Mouse (Mus musculus): Measurements from ENCODE around the gene Mpdu1. TPM values are rescaled to one million over a fixed set of nuclear protein-coding genes. Genes with fewer than 3 reads are reported as not detected.

Mpdu1 gene
- polyA plus RNA-seq, 1 experiment from 2014 or later, result 108 TPM

DNA sequence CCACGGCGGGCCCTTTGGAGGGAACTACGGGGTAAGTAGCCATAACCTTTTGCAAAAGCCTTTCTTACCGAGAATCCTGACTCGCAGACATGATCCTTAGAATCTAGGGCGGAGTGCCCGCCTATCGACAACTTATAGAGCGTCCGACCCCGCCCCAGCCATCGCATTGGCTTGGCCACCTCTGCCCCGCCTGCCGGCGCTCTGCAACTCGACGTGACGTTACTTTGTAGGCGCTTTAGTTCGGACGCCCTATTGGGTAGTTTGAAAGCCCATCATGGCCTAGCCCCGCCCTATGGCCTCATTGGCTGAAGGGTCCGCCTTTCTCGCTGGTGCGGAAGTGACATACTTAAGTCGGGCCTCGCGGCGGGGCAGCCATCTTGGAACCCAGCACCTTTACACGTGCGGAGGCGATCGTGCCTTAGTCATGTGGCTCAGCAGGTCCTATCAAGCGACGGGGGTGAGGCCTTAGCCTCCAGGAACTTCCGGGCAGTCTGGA lies 9.8 kb upstream of the Mpdu1 start, which contains the start of gene Eif4a1:
Gene Eif4a1, minus strand, starts transcription at position 213 of the 496 bp plus-strand sequence.
- Histone ChIP-seq H3K4me3 (peak within 1 kb of the TSS; percentile 85), H3K4me1 (replicated peaks) (peaks cover 29% of the 10 kb centered on the region), H3K9me3 (no peaks in the 10 kb centered on the region), H3K9ac (peak within 1 kb of the TSS; percentile 82), H3K4me2 (peak within 1 kb of the TSS; percentile 74), H3K36me3 (peaks cover 70% of the 10 kb centered on the region), H3K27me3 (no peaks in the 10 kb centered on the region), H3K27ac (replicated peaks) (peak within 1 kb of the TSS; percentile 94)
- ATAC-seq (ENCODE audit: low FRiP score, low read depth), result peak; percentile 98
- WGBS, result 0% methylated on average over 36 of the region's 36 CpGs

DNA sequence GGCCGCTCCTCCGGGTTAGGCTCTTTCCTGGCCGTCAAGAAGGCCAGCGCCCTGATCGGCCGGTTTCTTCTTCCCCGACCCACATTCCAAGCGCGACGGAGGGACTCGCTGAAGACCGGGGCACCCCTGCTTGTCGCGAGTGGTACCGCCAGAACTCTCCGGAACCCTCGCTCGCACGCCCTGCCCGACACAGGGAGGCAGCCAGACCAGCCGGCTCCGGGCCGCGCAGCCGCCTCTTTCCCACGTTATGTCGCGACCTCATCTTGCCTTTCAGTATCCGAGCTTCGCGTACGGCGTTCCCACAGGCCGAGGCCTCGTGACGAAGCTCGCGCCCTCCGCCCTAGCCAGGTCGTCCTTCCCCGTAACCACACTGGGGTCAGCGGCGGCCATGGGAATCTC lies 9.3 kb upstream of the Mpdu1 start:
- Histone ChIP-seq H3K27ac (replicated peaks) (peak overlapping the region; percentile 94), H3K27me3 (no peaks in the 10 kb centered on the region), H3K4me2 (peak overlapping the region; percentile 74), H3K4me1 (replicated peaks) (peaks cover 29% of the 10 kb centered on the region), H3K4me3 (peak overlapping the region; percentile 85), H3K9me3 (no peaks in the 10 kb centered on the region), H3K9ac (peak overlapping the region; percentile 82), H3K36me3 (peaks cover 67% of the 10 kb centered on the region)
- peak; percentile 7; the same call in 1 of the 2 replicates for ATAC-seq (ENCODE audit: low FRiP score, low read depth)
- WGBS, result 0% methylated on average over 41 of the region's 43 CpGs

DNA sequence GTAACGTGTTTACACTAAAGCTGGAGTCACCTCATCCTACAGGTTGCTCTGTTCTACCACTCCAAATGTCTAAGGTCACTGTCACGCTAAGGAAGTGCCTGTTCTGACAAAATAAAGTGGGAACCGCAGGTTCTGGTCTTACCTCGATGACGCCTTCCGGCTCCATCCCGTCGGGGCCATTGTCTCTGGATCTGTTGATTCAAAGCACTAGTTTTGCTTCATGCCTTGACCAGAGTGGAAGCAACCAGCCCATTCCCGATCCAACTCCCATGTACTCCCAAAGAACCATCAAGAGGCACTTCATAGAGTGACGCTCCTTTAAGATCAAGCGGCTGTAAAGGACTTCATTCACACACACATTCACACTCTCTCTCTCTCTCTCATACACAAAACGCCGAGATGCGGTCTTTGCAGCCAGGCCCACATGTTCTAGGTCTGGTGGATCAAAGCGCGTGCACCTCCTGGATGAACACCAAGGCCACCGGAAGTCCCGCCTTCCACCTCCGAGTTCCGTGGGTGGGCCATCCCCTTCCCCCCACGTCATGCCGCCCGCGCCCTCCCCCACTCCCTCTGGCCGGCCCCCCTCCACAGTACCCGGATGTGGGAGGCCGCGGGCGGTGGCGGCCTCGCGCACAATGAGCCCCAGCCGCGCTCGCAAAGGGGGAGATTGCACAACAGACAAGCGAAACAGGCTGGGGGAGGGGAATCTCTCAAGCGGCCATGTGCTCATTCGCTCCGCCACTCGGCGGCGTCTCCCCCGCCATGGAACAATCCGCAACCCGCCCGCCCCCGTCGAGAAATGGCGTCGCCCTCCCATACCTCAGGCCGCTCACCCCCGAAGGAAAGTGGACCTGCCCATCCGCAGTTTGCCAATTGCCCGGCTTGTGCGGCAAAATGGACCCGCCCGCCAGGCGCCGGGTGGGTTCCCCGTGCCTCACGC lies 8.6 kb upstream of the Mpdu1 start:
- under 1% methylated on average over 54 of the region's 61 CpGs for WGBS
- Histone ChIP-seq H3K27me3 (no peaks in the 10 kb centered on the region), H3K9me3 (no peaks in the 10 kb centered on the region), H3K36me3 (peaks cover 68% of the 10 kb centered on the region), H3K4me2 (peak overlapping the region; percentile 74), H3K4me1 (replicated peaks) (peaks cover 29% of the 10 kb centered on the region), H3K9ac (peak overlapping the region; percentile 82), H3K27ac (replicated peaks) (peak overlapping the region; percentile 94), H3K4me3 (peak overlapping the region; percentile 85)
- ATAC-seq (ENCODE audit: low FRiP score, low read depth), result peak; percentile 81

DNA sequence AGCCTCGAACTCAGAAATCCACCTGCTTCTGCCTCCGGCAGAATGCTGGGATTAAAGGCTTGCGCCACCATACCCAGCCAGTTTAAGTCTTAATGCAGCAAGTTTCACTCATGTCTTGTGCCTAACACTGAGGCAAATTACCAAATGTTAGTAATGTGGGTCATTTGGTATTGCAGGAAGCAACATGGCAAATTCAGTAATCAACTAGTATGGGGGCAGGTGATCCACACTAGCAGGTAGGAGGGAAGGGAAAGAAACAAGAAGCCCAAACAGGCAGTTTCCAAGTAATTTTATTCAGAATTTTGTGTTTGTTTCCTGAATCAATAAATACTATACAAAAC lies 4.2 kb upstream of the Mpdu1 start:
- no peak overlapping the region for H3K4me2 ChIP-seq
- no peak overlapping the region for H3K27ac ChIP-seq (replicated peaks)
- H3K4me3 ChIP-seq, result no peak overlapping the region
- WGBS, result 85% methylated on average over 3 of the region's 3 CpGs
- no peak overlapping the region for H3K9ac ChIP-seq
- ATAC-seq (ENCODE audit: low FRiP score, low read depth), result no peak
- H3K36me3 ChIP-seq, result peaks cover 62% of the 10 kb centered on the region
- no peaks in the 10 kb centered on the region for H3K27me3 ChIP-seq
- peaks cover 31% of the 10 kb centered on the region for H3K4me1 ChIP-seq (replicated peaks)
- no peaks in the 10 kb centered on the region for H3K9me3 ChIP-seq

DNA sequence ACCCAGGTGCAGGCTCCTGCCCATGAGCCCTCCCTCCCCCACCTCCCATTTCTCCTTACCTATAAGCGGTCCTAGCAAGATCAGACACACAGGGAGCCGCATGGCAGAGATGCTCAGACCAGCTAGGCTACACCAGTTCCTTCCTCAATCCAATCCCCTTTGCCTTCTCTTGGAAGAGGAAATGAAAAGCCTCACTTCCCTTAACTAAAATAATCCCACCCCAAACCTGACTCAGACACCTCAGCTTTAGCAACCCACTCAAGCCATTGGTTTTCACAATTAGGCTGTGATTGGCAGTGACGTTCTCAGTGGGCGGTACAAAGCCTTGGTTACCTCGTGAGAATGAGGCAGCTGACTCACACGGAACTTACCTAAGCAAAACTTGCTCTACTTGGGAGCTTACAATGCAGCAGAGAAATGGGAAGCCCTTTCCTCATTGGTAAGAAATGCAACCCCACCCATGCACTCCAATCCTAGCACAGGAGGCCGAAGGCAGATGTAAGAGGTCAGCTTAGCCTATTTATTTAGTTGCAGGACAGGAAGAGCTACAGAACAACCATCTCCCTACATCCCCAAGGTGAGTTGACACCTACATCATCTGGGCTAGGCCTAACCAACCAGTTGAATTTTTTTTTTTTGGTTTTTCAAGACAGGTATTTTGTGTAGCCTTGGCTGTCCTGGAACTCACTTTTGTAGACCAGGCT lies 3.7 kb upstream of the Mpdu1 start, which contains the start of gene Cd68:
Gene Cd68, minus strand, starts transcription at position 193 of the 704 bp plus-strand sequence.
- H3K4me1 ChIP-seq (replicated peaks), result peaks cover 37% of the 10 kb centered on the region
- no peaks in the 10 kb centered on the region for H3K27me3 ChIP-seq
- no peak within 1 kb of the TSS for H3K9ac ChIP-seq
- no peaks in the 10 kb centered on the region for H3K9me3 ChIP-seq
- WGBS, result 40% methylated on average over 7 of the region's 7 CpGs
- H3K4me3 ChIP-seq, result no peak within 1 kb of the TSS
- H3K27ac ChIP-seq (replicated peaks), result no peak within 1 kb of the TSS
- H3K36me3 ChIP-seq, result peaks cover 62% of the 10 kb centered on the region
- ATAC-seq (ENCODE audit: low FRiP score, low read depth), result no peak
- no peak within 1 kb of the TSS for H3K4me2 ChIP-seq

DNA sequence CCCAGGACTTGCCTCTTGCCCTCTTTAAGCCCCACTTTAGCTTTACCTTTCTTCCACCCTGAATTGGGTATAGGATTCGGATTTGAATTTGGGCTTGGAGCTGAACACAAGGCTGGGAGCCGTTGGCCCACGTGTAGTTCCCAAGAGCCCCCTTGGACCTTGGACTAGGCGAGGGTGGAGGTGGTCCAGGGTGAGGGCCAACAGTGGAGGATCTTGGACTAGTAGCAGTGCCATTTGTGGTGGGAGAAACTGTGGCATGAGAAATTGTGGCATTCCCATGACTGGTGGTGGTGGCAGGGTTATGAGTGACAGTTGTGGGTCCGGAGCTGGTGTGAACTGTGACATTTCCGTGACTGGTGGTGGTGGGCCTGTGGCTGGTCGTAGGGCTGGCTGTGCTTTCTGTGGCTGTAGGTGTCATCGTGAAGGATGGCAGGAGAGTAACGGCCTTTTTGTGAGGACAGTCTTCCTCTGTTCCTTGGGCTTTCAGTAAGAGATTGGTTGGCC lies 3.1 kb upstream of the Mpdu1 start:
- H3K27ac ChIP-seq (replicated peaks), result no peak overlapping the region
- H3K4me3 ChIP-seq, result no peak overlapping the region
- peaks cover 39% of the 10 kb centered on the region for H3K4me1 ChIP-seq (replicated peaks)
- no peaks in the 10 kb centered on the region for H3K27me3 ChIP-seq
- no peak overlapping the region for H3K4me2 ChIP-seq
- 79% methylated on average over 9 of the region's 9 CpGs for WGBS
- no peak overlapping the region for H3K9ac ChIP-seq
- ATAC-seq (ENCODE audit: low FRiP score, low read depth), result no peak
- no peaks in the 10 kb centered on the region for H3K9me3 ChIP-seq
- peaks cover 62% of the 10 kb centered on the region for H3K36me3 ChIP-seq

DNA sequence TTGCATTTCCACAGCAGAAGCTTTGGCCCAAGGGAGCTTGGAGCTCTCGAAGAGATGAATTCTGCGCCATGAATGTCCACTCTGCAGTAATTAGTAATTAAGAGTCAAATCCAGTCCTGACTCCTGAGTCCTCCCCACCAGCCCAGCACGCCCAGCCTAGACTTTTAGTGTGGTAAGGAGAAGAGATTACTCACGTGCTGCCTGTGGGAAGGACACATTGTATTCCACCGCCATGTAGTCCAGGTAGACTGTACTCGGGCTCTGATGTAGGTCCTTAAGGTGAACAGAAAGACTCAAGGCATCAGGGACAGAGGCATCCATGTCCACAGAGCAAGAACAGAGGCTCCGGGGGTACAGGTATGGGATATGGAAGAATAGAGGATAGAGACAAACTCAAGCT lies 2.4 kb upstream of the Mpdu1 start:
- 93% methylated on average over 7 of the region's 7 CpGs for WGBS
- no peak for ATAC-seq (ENCODE audit: low FRiP score, low read depth)
- Histone ChIP-seq H3K36me3 (peaks cover 55% of the 10 kb centered on the region), H3K4me3 (no peak overlapping the region), H3K27me3 (no peaks in the 10 kb centered on the region), H3K4me1 (replicated peaks) (peaks cover 34% of the 10 kb centered on the region), H3K9ac (no peak overlapping the region), H3K27ac (replicated peaks) (no peak overlapping the region), H3K4me2 (no peak overlapping the region), H3K9me3 (no peaks in the 10 kb centered on the region)

DNA sequence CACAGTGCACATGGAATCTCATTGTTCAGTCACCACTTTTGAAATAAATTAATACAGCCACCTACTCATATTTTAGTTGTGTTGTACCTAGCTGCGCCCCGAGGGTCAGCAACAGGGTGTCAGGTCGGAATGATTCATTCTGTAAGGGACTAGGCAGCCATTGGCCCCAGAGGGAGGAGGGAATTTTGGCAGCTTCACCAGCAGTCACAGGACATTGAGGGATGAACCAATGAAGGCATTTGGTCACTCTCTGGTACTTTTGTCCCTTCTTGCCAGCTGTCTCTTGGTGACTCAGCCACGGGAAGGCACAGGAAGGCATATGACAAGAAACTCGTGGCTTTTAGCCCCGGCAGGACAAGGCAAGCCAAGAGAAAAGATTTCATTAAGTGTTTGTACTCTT lies 1.4 kb upstream of the Mpdu1 start:
- Histone ChIP-seq H3K27ac (replicated peaks) (0 out of 2 replicates have a peak overlapping the region, but pooled peaks have one; percentile 6), H3K4me1 (replicated peaks) (peaks cover 25% of the 10 kb centered on the region), H3K9me3 (no peaks in the 10 kb centered on the region), H3K36me3 (peaks cover 48% of the 10 kb centered on the region), H3K9ac (no peak overlapping the region), H3K4me3 (no peak overlapping the region), H3K4me2 (no peak overlapping the region), H3K27me3 (no peaks in the 10 kb centered on the region)
- ATAC-seq (ENCODE audit: low FRiP score, low read depth), result no peak
- WGBS, result 80% methylated on average over 6 of the region's 6 CpGs

DNA sequence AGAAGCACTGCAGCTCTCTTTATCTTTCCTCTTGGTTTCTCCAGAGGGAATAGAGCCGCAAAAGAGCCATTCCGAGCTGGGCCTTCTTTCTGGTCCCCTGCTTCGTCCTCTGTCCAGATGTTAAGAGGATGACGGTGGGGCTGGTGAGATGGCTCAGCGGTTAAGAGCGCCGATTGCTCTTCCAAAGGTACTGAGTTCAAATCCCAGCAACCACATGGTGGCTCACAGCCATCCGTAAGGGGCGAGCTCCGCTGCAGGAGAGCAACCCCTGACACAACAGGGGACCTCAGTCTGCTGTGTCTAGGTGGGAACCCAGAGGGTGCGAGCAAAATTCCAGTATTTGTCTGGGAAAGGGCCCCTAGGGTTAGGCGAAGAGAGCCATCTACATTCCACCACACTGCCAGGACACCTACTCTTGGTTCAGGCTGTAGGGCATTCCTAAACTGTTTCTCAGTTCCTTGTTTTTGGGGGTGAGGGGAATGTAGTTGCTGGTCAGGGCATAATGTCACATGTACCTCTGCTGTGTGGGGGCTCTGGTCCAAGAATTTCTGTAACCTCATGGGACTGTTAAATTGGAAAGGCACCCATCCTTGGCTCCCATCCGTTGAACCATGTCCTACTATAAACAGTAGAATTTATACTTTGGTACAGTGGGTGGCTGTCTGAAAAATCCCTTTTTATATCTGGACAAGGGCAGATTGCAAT lies 677 bp upstream of the Mpdu1 start:
- Histone ChIP-seq H3K4me3 (peak overlapping the region; percentile 57), H3K4me1 (replicated peaks) (peaks cover 25% of the 10 kb centered on the region), H3K9ac (peak overlapping the region; percentile 59), H3K9me3 (no peaks in the 10 kb centered on the region), H3K4me2 (peak overlapping the region; percentile 55), H3K36me3 (peaks cover 48% of the 10 kb centered on the region), H3K27ac (replicated peaks) (peak overlapping the region; percentile 94), H3K27me3 (no peaks in the 10 kb centered on the region)
- ATAC-seq (ENCODE audit: low FRiP score, low read depth), result peak; percentile 21; the same call in 1 of the 2 replicates
- 67% methylated on average over 13 of the region's 13 CpGs for WGBS

DNA sequence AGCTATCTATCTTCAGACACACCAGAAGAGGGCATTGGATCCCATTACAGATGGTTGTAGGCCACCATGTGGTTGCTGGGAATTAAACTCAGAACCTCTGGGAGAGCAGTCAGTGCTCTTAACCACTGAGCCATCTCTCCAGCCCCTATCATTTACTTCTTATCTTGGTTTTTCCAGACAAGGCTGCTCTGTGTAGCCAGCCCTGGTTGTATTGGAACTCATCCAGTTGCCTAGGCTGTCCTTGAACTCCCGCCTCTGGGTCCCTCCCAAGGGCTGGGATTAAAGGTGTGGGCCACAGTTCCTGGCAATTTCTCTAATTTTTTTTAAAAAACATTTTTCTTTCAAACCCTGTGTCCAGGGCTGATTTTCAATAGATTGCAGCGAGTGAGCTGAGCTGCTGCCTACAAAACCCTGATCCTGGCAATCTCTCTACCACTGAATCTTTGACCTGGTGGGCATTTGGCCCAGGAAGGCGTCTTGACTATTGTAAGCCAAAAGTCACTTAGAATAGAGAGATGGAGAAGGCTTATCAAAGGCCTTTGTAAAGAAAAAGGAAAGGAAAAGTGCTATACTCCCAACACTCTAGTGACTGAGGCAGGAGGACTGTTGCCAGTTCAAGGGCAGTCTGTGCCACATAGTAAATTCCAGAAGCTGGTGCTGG lies 1.1 kb downstream of the Mpdu1 start:
- 74% methylated on average over 3 of the region's 3 CpGs for WGBS
- H3K27me3 ChIP-seq, result no peaks in the 10 kb centered on the region
- peak overlapping the region; percentile 59 for H3K9ac ChIP-seq
- H3K9me3 ChIP-seq, result no peaks in the 10 kb centered on the region
- peak overlapping the region; percentile 55 for H3K4me2 ChIP-seq
- H3K4me1 ChIP-seq (replicated peaks), result peaks cover 25% of the 10 kb centered on the region
- H3K4me3 ChIP-seq, result peak overlapping the region; percentile 57
- peaks cover 51% of the 10 kb centered on the region for H3K36me3 ChIP-seq
- ATAC-seq (ENCODE audit: low FRiP score, low read depth), result no peak
- H3K27ac ChIP-seq (replicated peaks), result peak overlapping the region; percentile 94

DNA sequence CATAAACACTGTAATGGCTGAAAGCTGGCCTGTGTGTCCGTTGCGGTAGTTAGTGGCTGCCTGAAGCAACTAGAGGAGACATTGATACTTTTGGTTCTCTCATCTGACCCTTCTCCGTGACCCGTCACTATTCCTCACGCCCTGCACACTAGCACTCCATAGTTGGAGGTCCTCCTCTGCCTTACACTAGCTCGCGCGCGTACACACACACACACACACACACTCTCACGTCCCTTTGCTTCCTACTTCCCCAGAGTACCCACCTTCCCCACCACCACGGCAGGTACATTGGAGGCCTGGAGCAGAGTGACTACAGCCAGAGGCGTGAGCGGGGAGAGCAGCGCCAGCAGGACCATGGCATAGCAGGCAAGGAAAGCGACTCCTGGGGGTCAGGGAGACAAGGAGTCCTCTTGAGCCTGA lies 5.0 kb downstream of the Mpdu1 start:
- Histone ChIP-seq H3K4me1 (replicated peaks) (peaks cover 28% of the 10 kb centered on the region), H3K27me3 (no peaks in the 10 kb centered on the region), H3K9ac (no peak overlapping the region), H3K4me2 (no peak overlapping the region), H3K9me3 (no peaks in the 10 kb centered on the region), H3K4me3 (no peak overlapping the region), H3K27ac (replicated peaks) (no peak overlapping the region), H3K36me3 (peaks cover 37% of the 10 kb centered on the region)
- 83% methylated on average over 15 of the region's 15 CpGs for WGBS
- no peak for ATAC-seq (ENCODE audit: low FRiP score, low read depth)
